Mouse (Mus musculus) gastrocnemius, adult 8-10 months (tissue): ENCODE data around the gene Gm21974. TPM values are rescaled to one million over a fixed set of nuclear protein-coding genes. Genes with fewer than 3 reads are reported as not detected.
"Not testable (repeated sequence)": the region's sequence is repeated elsewhere in the genome, so short reads cannot be mapped to it uniquely, and the experiment has no call there.

Source experiments
- DNase-seq, 2 experiments: peaks; one replicate each; pipeline ENCODE4 v3.0.0; 2022; ENCODE audit warnings: low spot score in 2 of 2
- total RNA-seq, 4 experiments: library from RNA; stranded (reverse); gene quantifications; 2 replicates each; pipeline ENCODE4 v1.2.4; 2022

Gene Gm21974
- total RNA-seq, 4 experiments from 2014 or later = not detected

DNA sequence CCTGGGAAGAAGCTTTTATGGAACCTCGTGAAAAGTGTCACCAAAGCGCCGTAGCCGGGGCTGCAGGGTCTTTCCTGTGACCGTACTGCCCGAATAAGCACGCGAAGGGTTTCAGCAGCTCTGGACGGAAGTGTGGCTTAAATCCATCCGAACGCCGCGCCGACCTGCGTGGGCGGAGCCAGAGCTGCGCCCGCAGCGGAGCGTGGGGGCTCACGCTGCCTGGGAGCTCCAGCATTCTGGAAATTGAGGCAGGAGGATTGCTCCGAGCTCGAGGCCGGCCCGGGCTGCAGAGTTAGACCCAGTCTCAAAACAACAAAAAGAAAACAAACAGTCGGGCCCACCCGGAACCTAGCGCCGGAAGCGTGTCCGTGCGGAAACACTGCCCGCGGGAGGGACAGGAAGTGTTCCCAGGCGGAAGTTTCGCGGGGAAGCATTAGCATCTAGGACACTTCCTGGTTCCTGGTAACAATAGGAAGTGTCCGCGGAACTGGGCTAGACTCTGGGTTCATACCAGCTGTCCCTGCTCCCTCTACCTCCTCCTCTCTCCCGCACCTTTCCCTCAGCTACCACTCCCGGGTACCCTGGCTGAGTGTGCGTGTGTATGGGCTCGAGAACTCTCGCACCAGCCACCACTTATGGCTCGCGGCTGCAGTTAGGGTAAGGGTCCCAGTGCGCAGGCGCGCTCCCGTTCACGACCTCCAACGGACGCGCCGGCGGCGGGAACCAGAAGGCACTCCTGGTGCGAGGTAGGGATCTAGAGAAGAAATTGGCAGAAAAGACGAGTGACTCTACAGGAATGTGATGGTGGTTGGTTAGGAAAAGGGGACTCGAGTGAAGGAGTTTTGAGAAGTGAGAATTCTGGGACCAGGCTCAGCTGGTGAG lies 18.5 kb downstream of the Gm21974 start, which contains the start of gene Zfp668:
Zfp668 (minus strand) TSS at position 362 of the 882 bp plus-strand sequence.
- peak; percentile 82 to 83 for DNase-seq

- DNase-seq = peak; percentile 43 to 54
Measured at GRCm38 (mm10) chr7:127876041-127876466, 19.2 kb downstream of the Gm21974 start, which contains the start of gene Zfp646. Zfp646 (plus strand) TSS chr7:127876221.

- DNase-seq = peak; percentile 82 to 83
Measured at GRCm38 (mm10) chr7:127875627-127876001, 19.6 kb downstream of the Gm21974 start.

DNA sequence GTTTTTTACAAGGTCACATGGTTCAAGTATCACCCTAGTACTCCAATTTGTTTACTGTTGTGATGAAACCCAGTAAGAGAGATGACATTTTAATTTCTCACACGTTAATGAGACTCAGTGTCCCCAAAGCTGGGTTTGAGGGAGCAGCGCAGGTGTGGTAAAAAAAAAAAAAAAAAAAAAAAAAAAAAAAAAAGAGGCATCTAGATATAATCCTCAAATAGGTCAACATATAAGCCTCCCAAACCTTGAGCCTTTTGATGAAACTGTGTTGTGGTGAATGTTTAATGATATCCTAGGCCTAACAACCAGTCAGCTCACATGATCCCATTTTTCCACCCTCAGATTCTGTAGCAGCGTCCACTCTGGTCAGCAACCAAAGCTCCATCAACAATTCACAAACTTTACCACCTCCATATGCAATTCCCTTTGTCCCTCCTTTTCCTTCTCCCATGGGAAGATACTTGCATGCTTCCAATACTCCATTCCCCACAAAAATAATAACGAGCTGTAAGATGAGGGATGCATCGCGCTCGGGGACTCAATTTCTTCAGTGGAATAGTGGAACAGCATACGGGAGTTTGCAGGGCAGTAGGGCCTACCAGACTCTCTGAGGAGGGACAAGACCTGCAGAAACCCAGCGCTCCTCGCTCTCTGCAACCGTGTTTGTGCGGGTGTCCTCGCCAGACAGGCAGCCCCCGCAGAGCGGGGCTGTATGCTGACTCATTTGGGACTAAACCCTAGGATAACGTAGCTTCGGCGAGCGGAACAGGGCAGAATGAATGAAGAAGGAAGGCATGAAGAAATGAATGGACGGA lies 20.2 kb downstream of the Gm21974 start:
- DNase-seq = no peak

GRCm38 (mm10) chr7:127870136-127870821 lies 25.0 kb downstream of the Gm21974 start:
- no peak for DNase-seq

DNA sequence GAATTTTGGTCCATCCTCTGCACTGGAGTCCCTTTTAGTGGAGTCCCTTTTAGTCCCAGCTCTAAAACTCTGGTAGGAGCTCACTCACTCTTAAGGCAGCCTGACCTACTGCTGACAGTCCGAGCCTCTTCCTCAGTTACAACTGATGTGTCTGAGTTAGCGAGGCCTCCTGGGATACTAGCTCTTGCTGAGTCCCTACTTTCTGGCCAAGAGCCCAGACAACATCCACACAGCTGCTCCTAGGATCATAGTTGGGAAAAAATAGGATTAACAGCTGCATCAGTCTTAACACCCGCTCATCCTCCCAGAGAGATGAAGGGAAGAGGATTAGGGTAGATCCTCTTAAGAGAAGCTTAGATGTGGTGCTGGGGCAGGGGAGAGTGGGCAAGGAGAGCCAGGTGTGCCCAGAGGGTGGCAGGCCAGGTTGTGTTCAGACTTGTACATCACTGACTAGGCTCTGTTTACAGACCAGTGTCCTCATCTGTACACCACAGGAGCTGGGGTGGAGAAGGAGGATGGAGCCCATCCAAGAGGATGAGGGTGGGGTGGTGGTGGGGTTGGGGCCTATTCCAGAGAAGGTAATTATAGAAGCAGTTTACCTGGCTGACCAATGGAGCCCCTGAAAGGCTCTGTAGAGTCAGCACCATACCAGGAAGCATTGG lies 26.0 kb downstream of the Gm21974 start:
- peak in 1 of 2 experiments; percentile 39 for DNase-seq

DNA sequence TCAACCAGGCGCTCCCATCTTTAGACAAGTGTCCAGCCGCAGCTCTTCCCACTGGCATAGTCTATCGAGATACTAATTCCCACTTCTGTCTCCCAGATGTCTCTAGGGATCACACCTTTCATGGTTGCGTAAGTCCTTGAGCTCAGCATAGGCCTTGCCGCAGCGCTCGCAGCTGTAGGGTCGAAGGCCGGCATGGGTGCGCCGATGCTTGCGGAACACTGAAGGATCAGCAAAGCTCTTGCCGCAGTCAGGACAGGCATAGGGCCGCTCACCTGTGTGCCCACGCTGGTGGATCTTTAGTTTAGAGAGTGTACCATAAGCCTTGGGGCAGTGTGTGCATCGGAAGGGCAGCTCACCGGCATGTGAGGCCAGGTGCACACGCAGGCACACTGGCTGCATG lies 27.6 kb downstream of the Gm21974 start:
- DNase-seq = no peak

- no peak for DNase-seq
Measured at GRCm38 (mm10) chr7:127866434-127866833, 28.8 kb downstream of the Gm21974 start.

DNA sequence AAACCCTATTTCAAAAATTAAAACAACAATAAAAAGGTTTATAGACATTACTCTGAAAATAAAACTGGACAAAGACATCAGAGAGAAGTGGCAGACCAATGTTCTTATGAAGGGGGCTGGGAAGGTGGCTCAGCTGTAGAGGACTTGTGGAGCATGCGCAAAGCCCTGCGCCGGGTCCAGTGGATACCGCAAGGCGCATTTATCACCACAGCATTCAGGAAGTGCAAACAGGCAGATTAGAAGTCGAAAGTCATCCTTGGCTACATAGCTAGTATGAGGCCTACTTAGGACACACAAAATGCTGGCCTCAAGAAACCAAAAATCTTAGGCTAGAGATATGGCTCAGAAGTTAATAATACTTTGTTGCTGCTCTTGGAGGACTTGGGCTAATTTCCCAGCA lies 37.0 kb downstream of the Gm21974 start:
- DNase-seq = no peak

DNA sequence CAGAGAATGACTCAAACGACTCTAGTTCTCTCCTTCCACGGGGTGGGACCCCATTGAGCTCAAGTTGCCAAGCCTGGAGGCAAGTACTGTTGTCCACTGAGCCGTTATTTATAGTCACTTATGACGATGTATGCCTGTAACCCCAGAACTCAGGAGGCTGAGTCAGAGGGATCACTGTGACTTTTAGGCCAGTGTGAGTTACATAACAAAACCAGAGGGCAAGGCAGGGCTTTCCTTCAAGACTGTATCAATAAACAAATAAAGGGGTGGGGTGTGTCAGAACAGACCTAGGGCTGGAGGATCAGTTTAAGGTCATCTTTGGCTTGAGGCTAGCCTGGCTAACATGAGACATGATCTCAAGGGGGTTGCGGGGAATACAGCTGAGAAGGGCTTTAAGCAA lies 44.3 kb downstream of the Gm21974 start:
- DNase-seq = peak in 1 of 2 experiments; percentile 30

DNA sequence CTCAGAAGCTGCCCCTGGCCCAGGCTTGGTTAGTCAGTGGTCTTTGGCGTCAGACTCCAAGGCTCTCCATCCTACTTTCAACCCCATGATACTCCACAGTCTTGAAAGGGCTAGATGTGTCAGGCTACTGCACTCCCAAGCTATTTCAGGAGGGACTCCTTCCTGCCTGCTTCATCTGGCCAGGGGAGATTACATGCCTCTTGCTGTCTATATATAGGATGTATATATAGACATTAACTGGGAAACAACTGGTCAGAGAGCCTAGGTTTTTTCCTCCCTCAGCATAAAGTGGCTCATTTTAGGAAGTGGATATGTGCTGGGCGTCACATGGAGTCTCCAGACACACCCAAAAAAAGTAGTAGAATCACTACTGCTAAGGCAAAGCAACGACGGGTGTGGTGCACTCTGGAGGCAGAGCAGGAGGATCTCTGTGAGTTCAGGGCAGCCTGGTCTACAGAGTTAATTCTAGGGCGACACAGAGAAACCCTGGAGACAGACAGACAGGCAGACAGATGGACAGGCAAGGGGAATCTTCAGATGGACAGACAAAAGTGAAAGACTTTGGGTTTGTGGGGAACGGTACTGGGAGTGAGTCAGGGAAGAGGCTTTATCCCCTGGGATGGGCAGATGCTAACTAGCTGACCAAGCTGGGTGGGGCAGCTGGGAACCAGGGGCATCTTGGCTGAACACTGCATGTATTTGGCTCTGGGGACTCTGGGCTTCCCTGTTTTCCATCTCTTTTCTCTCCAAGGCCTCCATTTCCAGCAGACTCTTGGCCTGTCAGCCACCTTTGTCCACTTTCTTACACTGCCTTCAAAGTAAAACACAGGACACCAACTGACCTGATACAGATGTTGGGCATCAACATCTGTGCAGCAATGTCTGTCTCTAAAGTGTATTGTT lies 45.0 kb downstream of the Gm21974 start:
- no peak for DNase-seq

DNA sequence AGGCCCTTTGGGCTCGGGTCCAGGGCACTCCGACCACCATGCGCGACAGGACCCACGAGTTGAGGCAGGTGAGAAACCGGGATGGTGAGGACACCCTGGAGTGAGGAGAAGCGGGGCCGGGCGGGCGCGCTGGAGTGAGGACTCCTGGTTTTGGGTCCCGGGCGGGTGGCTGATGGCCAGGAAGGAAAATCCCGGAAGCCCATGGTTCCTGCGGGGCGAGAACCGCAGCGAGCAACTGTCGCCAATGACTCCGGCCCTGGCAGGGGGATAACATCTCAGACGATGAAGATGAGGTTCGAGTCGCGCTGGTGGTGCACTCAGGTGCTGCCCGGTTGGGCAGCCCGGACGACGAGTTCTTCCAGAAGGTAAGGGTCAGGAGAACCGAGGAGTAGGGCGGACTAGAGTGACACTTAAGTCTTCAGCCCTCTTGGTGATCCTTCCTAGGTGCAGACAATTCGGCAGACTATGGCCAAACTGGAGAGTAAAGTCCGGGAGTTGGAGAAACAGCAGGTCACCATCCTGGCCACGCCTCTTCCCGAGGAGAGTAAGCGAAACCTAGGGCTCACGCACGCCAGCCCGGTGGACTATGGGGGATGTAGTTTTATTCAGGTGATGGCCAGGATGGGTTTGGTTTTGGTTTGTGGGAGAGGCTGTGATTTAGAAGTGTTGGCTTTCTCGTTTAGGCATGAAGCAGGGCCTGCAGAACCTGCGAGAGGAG lies 53.1 kb downstream of the Gm21974 start:
- DNase-seq = peak; percentile 63 to 79

GRCm38 (mm10) chr7:127841340-127842000 lies 53.8 kb downstream of the Gm21974 start:
- DNase-seq = peak; percentile 93 to 94

DNA sequence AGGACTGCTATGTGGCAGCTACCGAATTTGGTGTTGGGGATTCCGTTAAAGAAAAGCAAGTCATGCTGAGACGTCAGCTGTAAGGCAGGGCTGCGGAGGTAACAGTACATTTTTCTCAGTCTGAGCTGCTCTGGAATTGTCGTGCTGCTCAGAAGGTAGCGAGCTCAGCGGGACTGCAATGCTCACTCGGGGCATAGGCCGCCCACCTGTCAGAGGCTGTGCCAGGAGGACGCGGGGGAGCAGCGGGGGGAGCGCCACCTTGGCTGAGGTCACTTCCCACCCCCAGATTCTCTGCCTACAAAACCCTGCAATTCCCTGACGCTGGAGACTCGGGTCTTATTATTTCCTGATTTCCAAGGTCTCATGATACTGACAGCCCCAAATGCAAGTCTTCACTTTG lies 54.4 kb downstream of the Gm21974 start:
- DNase-seq = peak; percentile 28 to 30

DNA sequence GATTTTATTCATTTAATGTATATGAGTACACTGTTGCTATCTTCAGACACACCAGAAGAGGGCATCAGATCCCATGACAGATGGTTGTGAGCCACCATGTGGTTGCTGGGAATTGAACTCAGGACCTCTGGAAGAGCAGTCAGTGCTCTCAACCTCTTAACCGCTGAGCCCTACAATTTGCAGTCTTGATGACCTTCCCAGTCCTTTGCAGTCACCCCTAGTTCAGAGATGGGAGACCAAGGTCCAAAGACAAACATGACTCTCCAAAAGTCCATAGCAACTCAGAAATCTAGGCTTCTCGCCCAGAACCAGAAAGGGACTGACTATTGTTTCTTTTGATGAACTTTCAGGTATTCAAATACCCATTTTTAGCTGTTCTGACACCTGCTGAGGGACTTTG lies 55.2 kb downstream of the Gm21974 start:
- DNase-seq = not testable (repeated sequence)

GRCm38 (mm10) chr7:127837878-127838277 lies 57.4 kb downstream of the Gm21974 start:
- not testable (repeated sequence) for DNase-seq

DNA sequence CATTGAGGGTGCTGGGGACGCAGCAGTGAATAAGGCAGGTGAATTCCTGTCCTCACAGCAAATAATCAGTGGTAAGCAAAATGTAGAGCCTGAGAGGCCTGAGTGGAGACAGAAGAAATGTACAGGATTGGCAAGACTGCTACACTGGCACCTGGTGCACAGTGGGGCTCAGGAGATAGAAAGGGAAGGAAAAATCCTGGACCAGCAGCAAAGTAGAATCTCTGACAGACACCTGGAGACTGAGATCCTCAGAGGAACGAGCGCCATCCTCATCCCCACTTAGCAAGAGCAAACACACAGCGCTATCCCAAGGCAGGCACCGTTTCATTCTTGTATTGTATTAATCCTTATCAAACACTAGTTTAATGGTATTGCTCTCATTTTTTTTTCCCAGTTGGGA lies 57.8 kb downstream of the Gm21974 start:
- no peak for DNase-seq
